Mouse (Mus musculus) left cerebral cortex, adult 11 months (tissue): ENCODE measurements at regions not wholly inside any gene's neighbourhood (a gene's known extent, or its start where the extent isn't known, plus 50 kb on each side); places are given as distances from the start of the nearest gene placed in this dataset.

Experiments
- DNase-seq: peaks from one replicate; pipeline ENCODE4 v3.0.0; 2022; ENCODE audit warnings: low spot score

DNA sequence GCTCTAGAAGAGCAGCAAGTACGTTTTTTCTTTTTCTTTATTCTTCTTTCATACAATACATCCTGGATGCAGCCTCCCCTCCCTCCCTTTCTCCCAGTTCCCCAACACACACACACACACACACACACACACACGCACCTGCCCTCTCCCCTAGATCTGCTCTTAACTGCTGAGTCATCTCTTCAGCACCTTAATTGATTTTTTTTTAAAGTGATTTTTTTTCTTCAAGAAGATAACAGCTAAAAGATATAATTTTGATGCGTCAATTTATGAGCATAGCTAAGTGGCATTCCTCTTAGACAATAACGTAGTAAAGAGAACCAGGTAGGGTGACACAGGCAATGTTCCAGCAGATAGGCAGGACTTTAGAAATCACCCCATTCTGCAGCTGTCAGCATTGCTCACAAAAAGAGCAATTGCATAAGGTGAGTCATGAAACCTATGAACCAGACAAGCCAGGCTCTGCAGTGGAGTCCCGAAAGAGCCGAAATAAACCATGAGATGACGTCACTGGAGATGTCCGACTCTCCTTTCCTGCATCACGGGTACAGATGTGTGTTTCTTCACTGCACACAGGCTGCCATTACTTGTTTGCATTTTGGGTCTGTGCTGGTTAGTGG is 63.9 kb upstream of the Tnrc6a start:
- DNase-seq: no peak

DNA sequence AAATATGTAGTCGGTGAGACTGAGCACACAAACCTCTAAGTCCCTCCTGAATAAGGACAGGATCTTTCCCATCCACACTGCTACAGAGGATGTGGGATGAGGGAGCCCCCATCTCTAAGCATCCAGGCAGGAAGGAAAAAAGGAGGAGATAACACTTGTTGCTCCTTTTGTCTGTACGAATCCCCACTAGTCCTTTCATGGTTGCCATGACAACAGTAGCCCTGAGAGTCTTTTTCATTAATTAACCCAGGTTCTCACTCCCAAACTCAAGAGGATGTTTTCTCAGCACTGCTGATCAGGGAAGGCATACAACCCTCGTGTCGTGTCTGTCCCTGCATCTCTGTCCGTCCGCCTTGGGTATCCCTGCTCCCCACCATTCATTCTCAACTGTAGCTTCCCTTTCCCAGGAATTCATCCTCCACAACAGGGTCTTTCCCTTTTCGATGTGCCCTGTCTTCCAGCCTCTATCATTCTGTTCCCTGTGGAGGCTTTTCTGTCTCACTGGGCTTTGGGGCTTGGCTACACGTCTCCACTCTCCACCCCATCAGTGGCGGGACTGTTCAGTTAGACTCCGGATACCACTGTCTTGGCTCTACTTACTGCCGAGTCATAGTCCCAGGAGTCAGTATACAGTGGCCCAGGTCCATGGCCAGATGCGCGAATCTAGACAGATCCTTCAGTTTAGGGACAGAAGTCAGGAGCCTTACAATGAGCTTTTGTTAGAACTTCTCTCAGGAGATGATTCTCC is 60.2 kb upstream of the Tnrc6a start:
- DNase-seq: no peak

DNA sequence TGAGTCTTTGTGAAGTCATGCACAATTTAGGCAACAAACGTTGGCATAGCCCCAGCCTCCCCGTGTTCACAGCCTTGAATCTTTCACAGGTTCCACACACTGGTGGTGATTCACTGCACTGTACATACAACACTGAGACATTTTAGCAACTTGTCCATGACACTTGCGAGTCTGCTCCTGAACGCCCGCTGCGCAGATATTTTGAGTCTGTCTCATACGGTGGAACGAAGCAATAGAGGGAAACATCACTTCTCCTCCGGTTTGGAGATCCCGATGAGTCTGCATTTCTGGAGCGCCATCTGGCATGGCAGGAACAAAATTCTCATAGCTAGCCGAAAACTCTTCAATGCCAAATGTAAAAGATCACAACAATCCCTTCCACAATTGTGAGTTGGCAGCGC is 57.7 kb upstream of the Tnrc6a start:
- DNase-seq: peak; percentile 59

DNA sequence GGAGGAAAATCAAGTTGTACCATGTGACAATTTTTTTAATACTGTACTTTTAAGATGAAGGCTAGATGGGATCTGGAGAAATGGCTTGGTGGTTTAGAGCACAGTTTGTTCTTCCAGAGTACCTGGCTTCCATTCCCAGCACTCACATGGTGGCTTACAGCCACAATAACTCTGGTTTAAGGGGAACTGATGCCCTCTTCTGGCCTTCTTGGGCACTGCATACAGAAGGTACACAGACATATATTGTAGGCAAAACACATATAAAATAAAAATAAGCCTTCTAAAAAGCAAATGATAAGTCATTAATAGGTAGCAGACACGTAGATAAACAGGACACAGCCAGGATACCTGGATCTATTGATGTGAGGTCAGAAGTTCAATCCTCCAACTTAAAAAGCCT is 56.3 kb upstream of the Tnrc6a start:
- DNase-seq: no peak

DNA sequence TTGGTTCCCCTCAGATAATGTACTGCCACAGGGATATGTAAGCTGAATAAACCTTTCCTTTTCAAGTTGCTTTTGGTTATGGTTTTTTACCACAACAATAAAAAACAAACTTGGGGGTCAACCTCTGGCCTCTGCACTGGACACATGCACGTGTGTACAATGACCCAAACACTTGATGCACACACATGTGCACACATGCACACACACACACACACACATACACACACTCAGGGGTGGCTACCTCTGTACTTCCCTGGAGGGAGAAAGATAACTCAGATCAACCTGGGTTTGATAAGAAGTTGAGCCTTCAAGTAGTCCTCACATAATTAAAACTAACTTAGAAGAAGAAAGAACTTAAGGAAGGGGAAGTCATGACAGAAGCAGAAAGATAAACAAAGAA is 55.4 kb upstream of the Tnrc6a start:
- DNase-seq: no peak

DNA sequence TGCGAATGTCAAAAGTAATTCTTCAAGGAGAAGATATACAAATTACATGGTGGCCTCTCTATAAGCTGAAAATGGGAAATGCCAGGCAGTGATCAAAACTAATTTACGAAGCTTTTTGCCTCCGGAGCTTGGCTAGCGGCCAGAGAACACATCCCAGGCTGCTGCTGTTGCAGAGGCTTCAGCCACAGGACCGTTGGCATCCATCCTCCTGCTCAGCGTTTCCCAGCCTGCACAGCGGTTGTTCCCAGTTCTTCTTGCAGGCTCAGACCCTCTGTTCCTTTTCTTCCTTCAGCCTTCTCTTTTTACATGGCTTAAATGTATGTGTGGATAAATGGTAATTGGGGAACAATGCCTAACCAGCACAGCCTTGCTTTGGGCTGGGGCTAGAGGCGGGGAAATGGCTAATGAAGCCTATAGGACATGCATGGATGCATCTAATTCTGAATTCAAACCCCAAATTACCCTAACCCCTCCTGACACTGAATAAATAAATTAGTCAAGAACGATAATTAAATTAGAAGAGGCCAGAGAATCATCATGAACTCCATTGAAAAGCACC is 54.9 kb upstream of the Tnrc6a start:
- no peak for DNase-seq

DNA sequence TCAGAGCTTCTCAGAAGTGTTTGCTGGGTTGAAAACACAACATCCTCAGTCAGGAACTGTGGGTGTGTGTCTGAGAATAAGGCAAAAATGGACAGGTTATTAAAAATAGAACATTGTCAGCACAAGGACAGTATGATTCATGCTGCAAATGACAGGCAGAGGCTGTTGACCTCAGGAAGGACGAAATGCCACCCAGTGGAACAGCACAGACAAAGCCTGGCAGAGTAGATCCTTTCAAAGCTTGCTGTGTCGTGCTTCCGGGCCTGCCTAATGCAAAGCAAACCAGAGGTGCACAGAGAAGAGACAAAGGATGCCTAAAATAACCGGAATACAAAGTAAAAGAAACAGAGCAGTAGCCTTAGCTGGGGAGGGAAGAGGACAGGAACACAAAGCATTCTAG is 54.4 kb upstream of the Tnrc6a start:
- no peak for DNase-seq

DNA sequence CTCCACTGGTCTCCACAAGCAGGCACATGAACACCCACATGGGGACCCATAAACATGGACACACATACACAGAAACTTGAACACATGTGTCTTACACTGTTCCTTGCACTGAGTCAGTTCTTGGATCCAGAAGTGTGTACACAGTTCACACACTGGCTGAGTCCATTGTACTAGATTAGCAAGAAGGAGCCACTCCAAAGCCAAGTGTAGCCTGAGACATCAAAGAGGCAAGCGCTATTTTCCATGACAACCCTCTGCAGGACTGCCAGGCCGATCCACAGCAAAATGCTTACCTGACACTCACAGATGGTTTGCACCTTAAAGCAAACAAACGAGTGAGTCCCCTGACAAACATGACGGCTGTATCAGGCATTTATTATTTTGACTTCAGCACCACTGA is 52.8 kb upstream of the Tnrc6a start:
- no peak for DNase-seq
